Mouse (Mus musculus) spleen, adult 2 months (tissue): ENCODE data around the gene Srgap2.

ENCODE experiments used
- CTCF ChIP-seq: fragments of 200-500 bp; IDR thresholded peaks from 2 replicates; pipeline ENCODE4 v1.5.1; 2011; ENCODE audit warnings: mild to moderate bottlenecking, inconsistent platforms; ENCODE audit not compliant: insufficient read depth, insufficient read length, insufficient replicate concordance; ENCODE audit errors: extremely low read depth
- POLR2A ChIP-seq: fragments of 200-500 bp; IDR thresholded peaks from 2 replicates; pipeline ENCODE4 v1.6.1; 2011; ENCODE audit warnings: low read depth, low read length, inconsistent platforms

- no peak for TF ChIP-seq CTCF
- no peak for TF ChIP-seq POLR2A
These were observed 109.9 kb downstream of the Srgap2 start for GRCm38 (mm10) chr1:131417059-131417750.
